Mouse (Mus musculus): ENCODE measurements at regions not wholly inside any gene's neighbourhood (a gene's known extent, or its start where the extent isn't known, plus 50 kb on each side); places are given as distances from the start of the nearest gene placed in this dataset.
A peak's percentile ranks its signal among the peaks of the same experiment; 100 is the strongest.

- DNase-seq (ENCODE audit: low read depth, low spot score): no peak
Observed at GRCm38 (mm10) chr15:93706366-93706930, 110.8 kb upstream of the Prickle1 start.

DNA sequence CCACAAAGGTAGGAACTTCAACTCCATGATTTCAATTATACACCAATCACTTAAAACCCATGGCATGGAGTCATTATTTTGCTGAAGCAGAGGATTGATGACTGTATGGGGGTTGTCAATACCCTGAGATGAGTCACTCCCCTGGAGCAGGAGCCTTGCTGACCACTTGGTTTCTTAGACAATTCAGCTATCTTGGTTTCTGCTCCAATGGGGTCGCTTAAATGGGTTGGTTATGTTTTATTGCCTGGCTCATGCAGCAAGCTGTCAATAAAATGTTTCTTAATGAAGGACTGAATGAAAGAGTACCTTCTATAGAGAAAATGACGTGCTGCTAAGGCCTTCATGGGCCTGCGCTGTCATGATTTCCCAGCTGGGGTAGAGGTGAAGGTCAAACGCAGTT is 110.0 kb upstream of the Prickle1 start:
- no peak for DNase-seq (ENCODE audit: low read depth, low spot score)

GRCm38 (mm10) chr15:93705109-93705508 is 109.4 kb upstream of the Prickle1 start:
- DNase-seq (ENCODE audit: low read depth, low spot score): no peak

GRCm38 (mm10) chr15:93701017-93701416 is 105.3 kb upstream of the Prickle1 start:
- no peak for DNase-seq (ENCODE audit: low read depth, low spot score)

DNA sequence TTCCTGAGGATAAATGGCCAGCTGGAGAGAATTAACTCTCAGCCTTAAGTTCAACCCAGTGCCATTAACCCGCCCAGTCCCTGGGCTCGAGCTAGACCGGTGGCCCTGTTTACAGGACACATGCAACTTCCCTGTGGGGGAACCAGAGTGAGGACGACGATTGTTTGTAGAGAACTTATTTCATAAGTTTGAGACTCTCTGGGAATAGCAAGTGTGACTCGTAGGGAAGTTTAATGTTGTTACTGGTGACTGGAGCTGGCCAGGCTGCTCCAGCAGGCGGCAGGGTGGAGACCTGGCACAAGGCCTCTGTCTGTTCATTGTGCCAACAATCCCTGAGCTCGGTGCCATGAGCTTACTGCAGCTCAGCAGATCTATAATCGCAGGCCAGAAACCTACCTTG is 104.3 kb upstream of the Prickle1 start:
- DNase-seq (ENCODE audit: low read depth, low spot score): no peak

GRCm38 (mm10) chr15:93698182-93698822 is 102.6 kb upstream of the Prickle1 start:
- no peak for DNase-seq (ENCODE audit: low read depth, low spot score)

- no peak for DNase-seq (ENCODE audit: low read depth, low spot score)
Observed at GRCm38 (mm10) chr15:93690717-93691116, 95.0 kb upstream of the Prickle1 start.

DNA sequence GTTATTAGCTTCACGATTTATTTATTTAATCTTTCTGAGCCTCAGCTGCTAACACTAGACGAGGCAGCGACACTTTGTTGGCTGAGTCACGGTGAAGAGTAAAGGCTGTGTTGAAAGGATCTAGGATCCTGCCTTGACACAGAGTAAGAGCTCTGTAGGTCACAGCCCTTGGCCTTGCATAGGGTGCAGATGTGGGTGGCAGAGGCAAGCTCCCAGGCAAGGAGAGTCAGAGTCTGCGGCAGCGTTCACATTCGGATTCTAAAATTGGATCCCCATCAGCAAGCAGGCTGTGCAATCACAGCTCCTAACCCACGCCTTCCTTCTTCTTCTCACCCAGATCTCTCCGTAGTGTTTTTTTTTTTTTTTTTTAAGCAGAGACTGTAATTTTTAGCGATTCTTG is 94.3 kb upstream of the Prickle1 start:
- no peak for DNase-seq (ENCODE audit: low read depth, low spot score)

DNA sequence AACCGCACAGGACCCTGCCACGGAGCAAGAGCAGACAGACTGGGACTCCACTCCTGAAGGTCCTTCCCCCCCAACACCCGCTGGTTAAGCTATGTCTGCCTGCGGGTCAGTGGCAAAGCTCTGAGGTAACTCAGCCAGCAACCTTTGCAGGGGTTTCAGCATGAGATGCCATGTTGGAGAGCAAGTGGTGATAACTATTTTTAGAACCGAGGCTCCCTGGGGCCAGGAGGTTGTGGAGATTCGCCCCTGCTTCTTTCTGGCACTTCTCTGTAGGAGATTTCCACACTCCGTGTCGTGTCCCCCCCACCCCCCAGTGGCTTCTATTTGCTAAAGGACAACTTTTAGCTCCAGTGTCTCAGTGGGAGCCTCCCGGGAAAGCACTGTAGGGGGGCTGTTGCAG is 90.7 kb upstream of the Prickle1 start:
- DNase-seq (ENCODE audit: low read depth, low spot score): no peak

DNA sequence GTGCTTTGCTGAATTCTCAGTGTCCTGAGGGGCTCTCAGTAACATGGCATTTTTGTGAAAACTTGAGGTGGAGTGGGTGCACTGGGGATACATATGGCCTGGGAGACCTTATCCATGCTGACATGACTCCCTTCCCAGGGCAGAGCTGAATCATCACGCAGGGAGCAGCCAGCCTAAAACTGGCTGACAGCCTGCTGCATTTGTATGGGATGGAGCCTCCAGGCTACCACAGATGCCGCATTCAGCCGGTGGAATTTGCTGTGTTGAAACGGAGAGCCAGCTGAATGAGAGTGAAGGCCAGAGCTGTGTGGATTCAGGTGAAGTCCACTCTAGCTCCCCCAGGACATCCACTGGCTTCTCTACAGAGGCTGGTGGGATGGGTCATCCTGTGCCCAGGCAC is 85.9 kb upstream of the Prickle1 start:
- no peak for DNase-seq (ENCODE audit: low read depth, low spot score)

- no peak for DNase-seq (ENCODE audit: low read depth, low spot score)
Observed at GRCm38 (mm10) chr15:93675624-93676023, 79.9 kb upstream of the Prickle1 start.

DNA sequence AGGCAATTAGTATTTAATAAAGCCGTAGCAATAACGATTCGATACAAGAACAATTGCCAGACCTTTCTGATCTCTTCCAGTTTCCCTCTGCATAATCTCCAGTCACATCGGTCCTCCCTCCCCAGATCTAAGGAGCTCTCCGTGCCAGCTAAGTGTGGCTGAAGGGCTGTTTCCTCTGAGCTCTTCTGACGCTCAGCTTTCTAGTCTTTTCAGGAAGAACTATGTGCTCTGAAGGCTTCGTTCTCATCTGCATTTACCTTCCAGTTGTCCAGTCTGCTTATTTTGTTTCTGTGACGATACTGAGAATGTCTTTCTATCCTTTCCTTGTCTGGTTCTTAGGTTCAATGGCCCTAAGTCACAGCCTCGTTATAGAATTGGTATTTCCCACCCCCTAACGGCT is 78.3 kb upstream of the Prickle1 start:
- no peak for DNase-seq (ENCODE audit: low read depth, low spot score)

DNA sequence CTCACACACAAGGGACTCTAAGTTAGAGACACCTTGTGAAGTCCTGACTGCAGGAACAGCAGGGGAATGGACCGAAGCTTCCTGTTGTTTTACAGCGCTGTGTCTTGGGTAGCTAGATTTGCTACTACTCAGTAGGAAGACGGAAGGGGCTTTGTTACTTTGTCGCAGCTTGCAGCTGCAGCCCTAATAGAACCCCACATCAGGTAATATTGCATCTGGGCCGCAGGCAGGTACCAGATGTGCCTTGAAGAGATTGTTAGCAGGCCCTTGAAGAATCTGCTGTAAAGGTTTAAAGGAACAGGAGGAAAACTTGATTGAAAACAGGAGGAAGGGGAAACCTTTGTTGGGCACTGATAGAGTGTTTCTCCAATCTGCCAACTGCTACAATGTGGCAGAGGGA is 68.2 kb upstream of the Prickle1 start:
- DNase-seq (ENCODE audit: low read depth, low spot score): peak; percentile 82

DNA sequence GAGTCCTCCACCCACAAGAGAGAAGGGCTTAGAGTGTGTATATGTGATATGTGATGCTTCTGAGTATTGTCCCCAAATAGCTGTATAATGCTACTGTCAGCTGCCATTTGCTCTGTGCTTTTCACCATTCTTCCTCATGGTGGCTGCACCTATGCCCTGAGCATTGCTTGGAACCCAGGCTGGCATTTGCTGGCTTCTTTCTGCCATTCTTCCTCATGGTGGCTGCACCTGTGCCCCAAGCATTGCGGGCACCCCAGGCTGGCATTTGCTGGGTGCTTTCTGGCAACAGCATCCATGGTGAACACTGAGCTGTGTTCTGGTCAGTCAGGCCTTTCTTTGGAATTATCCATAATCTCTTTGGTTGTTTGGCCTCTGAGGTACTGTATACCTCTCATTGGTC is 66.9 kb upstream of the Prickle1 start:
- no peak for DNase-seq (ENCODE audit: low read depth, low spot score)

- no peak for DNase-seq (ENCODE audit: low read depth, low spot score)
Observed at GRCm38 (mm10) chr15:93661801-93662200, 66.1 kb upstream of the Prickle1 start.

- no peak for DNase-seq (ENCODE audit: low read depth, low spot score)
Observed at GRCm38 (mm10) chr15:93660952-93661648, 65.4 kb upstream of the Prickle1 start.

DNA sequence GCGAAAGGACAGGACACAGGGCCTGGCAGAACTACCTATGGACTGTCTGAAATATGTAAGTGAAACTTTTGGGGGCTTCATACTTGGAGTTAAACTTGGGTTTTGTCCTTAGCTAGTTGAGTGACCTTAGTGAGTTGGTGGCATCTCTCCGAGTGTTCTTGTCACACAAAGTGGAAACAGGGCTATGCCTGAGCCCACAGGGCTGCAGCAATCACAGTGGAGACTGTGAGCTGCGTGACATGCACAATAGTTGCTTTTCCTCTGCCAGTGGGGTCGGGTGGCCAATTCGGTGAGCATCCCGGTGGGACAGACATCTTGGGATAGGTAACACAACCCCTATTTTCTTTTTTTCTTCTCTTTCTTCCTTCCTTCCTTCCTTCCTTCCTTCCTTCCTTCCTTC is 61.5 kb upstream of the Prickle1 start:
- no peak for DNase-seq (ENCODE audit: low read depth, low spot score)

GRCm38 (mm10) chr15:93656713-93657112 is 61.0 kb upstream of the Prickle1 start:
- no peak for DNase-seq (ENCODE audit: low read depth, low spot score)

DNA sequence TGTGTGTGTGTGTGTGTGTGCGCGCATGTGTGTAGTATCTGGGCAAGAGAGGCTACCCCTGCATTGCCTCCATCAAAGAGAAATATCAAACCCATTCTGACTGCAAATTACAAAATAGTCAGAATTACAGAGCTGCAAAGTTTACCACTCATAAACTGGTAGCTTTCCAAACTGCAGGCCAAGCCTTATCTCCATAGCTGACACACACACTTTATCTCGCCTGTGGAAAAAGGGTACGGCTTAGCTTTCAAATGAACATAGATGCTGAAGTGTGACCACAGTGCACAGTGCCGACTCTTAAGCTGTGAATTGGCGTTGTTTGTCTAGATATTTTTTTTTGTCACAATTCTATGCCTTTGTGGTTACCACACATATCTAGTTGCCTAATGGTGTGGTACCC is 60.1 kb upstream of the Prickle1 start:
- DNase-seq (ENCODE audit: low read depth, low spot score): no peak

DNA sequence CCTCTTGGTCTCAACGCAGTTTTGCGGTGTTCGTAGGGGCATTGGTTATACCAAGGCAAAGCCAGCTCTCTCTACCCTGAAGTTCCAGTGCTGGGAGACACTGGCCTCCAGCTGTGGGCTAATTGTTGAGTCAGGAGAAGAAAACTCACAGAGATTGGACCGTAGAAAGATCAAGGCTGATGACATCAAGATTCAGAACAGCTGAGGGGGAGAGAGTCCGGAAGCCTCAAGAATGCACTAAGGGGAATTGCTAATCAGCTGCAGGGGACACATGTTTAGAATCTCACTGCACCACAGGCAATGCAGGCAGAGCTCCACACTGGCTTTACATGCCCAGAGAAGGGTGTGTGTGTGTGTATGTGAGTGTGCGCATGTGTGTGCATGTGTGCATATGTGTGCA is 59.6 kb upstream of the Prickle1 start:
- DNase-seq (ENCODE audit: low read depth, low spot score): no peak

DNA sequence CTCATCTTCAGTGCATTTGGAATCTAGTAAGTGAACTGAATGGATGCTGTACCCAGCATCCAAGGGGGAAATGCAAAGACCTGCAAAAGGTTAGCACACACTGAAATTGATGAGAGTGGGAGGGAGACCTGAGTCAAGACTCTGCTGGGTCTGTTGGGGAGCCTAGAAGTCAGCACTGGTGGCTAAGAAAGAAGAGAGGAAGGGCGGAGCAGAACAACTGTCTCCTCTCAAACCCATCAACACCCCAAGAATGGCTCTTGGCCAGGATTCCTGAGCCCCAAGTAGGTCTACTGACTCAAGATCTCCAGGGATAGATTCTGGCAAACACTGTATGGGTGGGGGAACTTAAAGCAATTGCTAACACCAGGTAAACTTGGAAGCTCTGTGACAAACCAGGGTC is 57.7 kb upstream of the Prickle1 start:
- no peak for DNase-seq (ENCODE audit: low read depth, low spot score)

DNA sequence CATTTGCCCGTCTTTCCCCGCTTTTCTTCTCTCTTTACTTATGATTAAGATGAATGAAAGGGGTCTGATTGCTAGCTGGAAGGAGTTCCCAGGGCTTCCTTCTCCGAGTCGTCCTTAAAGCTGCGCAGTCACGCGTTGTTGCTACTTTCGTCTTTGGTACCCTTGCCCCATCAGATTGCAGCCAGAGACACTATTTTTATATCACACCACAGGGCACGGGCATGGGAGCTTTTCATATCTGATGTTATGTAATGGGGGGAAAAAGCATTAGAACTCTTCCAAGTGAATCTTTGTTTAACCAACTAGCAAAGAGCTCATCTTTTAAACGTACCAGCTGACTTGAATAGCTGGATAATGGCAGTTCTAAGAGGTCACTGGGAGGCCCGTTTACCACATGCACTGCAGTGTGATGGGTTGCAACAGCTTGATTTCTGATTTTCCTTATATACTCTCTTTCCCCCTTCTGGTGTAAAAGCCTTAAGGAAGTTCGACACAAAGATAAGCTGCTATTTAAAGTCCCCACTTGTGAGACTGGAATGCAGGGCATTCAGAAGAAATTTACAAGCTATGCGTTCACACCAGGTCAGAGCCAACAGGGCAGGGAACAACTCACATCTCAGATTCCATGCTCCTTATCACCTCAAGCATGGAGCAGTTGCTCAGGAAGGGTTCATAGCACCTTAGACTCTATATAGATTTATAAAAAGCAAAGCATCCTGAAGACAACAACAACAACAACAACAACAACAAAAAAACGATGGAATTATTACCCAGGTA is 55.5 kb upstream of the Prickle1 start:
- DNase-seq (ENCODE audit: low read depth, low spot score): no peak

All from forelimb bud, embryonic 11.5 days (tissue).